Mouse (Mus musculus) c-Kit-negative CD71-positive TER-119-positive erythroid progenitor cells, embryonic 14.5 days (primary cell): Measurements from ENCODE around the gene Drc3.

Source experiments
- DNase-seq: peaks from one replicate; pipeline ENCODE4 v3.0.0-alpha.2; 2013; ENCODE audit warnings: low read depth, low spot score

Drc3 gene

GRCm38 (mm10) chr11:60335771-60336170 is 17.4 kb upstream of the Drc3 start:
- DNase-seq: no peak

- DNase-seq: no peak
Measured at GRCm38 (mm10) chr11:60338291-60338690, 14.8 kb upstream of the Drc3 start.

- no peak for DNase-seq
Measured at GRCm38 (mm10) chr11:60339361-60339760, 13.8 kb upstream of the Drc3 start.

- no peak for DNase-seq
Measured at GRCm38 (mm10) chr11:60345868-60346267, 7.3 kb upstream of the Drc3 start.

GRCm38 (mm10) chr11:60346537-60346936 is 6.6 kb upstream of the Drc3 start:
- no peak for DNase-seq

GRCm38 (mm10) chr11:60351388-60351787 is 1.7 kb upstream of the Drc3 start:
- DNase-seq: no peak

- DNase-seq: peak; percentile 21
Measured at GRCm38 (mm10) chr11:60351925-60352371, 1.2 kb upstream of the Drc3 start.

- no peak for DNase-seq
Measured at GRCm38 (mm10) chr11:60355952-60356351, 2.8 kb downstream of the Drc3 start.

- DNase-seq: no peak
Measured at GRCm38 (mm10) chr11:60357116-60357515, 4.0 kb downstream of the Drc3 start.

GRCm38 (mm10) chr11:60358548-60358947 is 5.4 kb downstream of the Drc3 start:
- no peak for DNase-seq

GRCm38 (mm10) chr11:60359138-60359537 is 6.0 kb downstream of the Drc3 start:
- DNase-seq: no peak

GRCm38 (mm10) chr11:60359936-60360335 is 6.8 kb downstream of the Drc3 start:
- no peak for DNase-seq

- DNase-seq: no peak
Measured at GRCm38 (mm10) chr11:60360631-60361201, 7.6 kb downstream of the Drc3 start.

GRCm38 (mm10) chr11:60366239-60367019 is 13.3 kb downstream of the Drc3 start:
- no peak for DNase-seq

- no peak for DNase-seq
Measured at GRCm38 (mm10) chr11:60367256-60367655, 14.1 kb downstream of the Drc3 start.

GRCm38 (mm10) chr11:60368909-60369308 is 15.8 kb downstream of the Drc3 start:
- no peak for DNase-seq

- DNase-seq: no peak
Measured at GRCm38 (mm10) chr11:60369448-60369847, 16.3 kb downstream of the Drc3 start.

GRCm38 (mm10) chr11:60370431-60370830 is 17.3 kb downstream of the Drc3 start:
- DNase-seq: no peak

- DNase-seq: no peak
Measured at GRCm38 (mm10) chr11:60374481-60374880, 21.4 kb downstream of the Drc3 start.

GRCm38 (mm10) chr11:60383518-60383917 is 30.4 kb downstream of the Drc3 start:
- DNase-seq: no peak

GRCm38 (mm10) chr11:60384762-60385421 is 31.8 kb downstream of the Drc3 start:
- DNase-seq: no peak

- DNase-seq: no peak
Measured at GRCm38 (mm10) chr11:60385946-60386345, 32.8 kb downstream of the Drc3 start.

GRCm38 (mm10) chr11:60387944-60388343 is 34.8 kb downstream of the Drc3 start:
- DNase-seq: no peak
